Mouse (Mus musculus): Measurements from ENCODE around the gene Uvssa. TPM values are rescaled to one million over a fixed set of nuclear protein-coding genes. Genes with fewer than 3 reads are reported as not detected.

Uvssa gene
- polyA plus RNA-seq, 1 experiment from 2014 or later, result 10.7 TPM

GRCm38 (mm10) chr5:33377176-33377575 is 1.2 kb upstream of the Uvssa start:
- Histone ChIP-seq H3K4me2 (peak overlapping the region; percentile 79), H3K27me3 (no peaks in the 10 kb centered on the region), H3K4me3 (peak overlapping the region; percentile 57), H3K36me3 (peaks cover 45% of the 10 kb centered on the region), H3K27ac (no peak overlapping the region), H3K9me3 (no peaks in the 10 kb centered on the region), H3K4me1 (peaks cover 14% of the 10 kb centered on the region), H3K9ac (no peak overlapping the region)
- ATAC-seq (ENCODE audit: insufficient number of reproducible peaks, insufficient read depth, low FRiP score, low TSS enrichment, low read depth), result no peak
- 56% methylated on average over 6 of the region's 6 CpGs for WGBS

DNA sequence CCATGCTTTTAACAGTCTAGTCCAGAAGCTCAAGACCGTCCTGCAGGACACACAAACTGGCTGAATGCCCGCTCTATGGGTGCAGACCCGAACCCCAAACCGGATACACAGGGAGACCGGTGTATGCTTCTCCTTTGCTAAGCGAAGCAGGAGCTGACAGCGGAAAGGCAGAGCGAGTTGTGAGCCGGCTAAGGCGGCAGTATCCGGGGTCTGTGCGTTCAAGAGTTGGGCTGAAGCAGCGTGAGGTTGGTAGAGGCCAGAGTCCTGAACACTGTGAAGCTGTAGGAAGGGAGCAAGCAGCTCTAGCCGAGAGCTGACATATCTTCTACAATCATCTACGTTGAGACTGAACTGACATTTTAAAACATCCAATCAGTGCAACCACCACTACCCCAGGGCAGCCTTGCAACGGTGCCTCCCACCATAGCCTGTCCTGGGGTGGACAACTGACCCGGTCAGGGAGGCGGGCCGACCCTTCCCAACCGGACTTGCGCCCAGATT is 498 bp upstream of the Uvssa start:
- Histone ChIP-seq H3K27ac (peak overlapping the region; percentile 93), H3K4me2 (peak overlapping the region; percentile 79), H3K4me1 (peaks cover 14% of the 10 kb centered on the region), H3K9me3 (no peaks in the 10 kb centered on the region), H3K27me3 (no peaks in the 10 kb centered on the region), H3K4me3 (peak overlapping the region; percentile 57), H3K36me3 (peaks cover 41% of the 10 kb centered on the region), H3K9ac (peak overlapping the region; percentile 83)
- peak; percentile 38 for ATAC-seq (ENCODE audit: insufficient number of reproducible peaks, insufficient read depth, low FRiP score, low TSS enrichment, low read depth)
- 2% methylated on average over 21 of the region's 21 CpGs for WGBS

DNA sequence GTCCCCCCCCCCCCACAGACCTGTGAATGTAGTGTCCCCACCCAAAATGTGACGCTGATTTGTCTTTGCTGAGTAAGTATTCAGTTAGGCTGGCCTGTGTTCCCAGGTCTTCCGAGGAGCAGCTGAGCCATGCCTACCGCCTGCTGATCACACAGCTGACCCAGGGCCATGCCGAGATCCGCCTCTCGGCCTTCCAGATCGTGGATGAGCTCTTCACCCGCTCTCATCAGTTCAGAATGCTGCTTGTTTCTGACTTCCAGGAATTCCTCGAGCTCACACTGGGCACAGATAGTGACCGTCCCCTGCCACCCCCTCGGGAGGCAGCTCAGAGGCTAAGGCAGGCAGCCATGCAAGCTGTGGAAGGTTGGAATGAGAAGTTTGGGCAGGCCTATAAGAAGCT is 9.2 kb downstream of the Uvssa start:
- no peak for ATAC-seq (ENCODE audit: insufficient number of reproducible peaks, insufficient read depth, low FRiP score, low TSS enrichment, low read depth)
- Histone ChIP-seq H3K36me3 (peaks cover 53% of the 10 kb centered on the region), H3K9ac (no peak overlapping the region)

GRCm38 (mm10) chr5:33393803-33394202 is 15.5 kb downstream of the Uvssa start:
- no peaks in the 10 kb centered on the region for H3K27me3 ChIP-seq
- no peak for ATAC-seq (ENCODE audit: insufficient number of reproducible peaks, insufficient read depth, low FRiP score, low TSS enrichment, low read depth)
- WGBS, result 13% methylated on average over 7 of the region's 7 CpGs
- H3K36me3 ChIP-seq, result peaks cover 44% of the 10 kb centered on the region
- H3K4me2 ChIP-seq, result no peak overlapping the region
- no peak overlapping the region for H3K4me3 ChIP-seq
- no peaks in the 10 kb centered on the region for H3K9me3 ChIP-seq
- no peak overlapping the region for H3K27ac ChIP-seq
- no peaks in the 10 kb centered on the region for H3K4me1 ChIP-seq
- no peak overlapping the region for H3K9ac ChIP-seq

More for the DNA sequence above, 9.2 kb downstream of the Uvssa start:
- 83% methylated on average over 11 of the region's 11 CpGs for WGBS
- H3K27me3 ChIP-seq, result no peaks in the 10 kb centered on the region
- H3K4me2 ChIP-seq, result no peak overlapping the region
- H3K4me3 ChIP-seq, result no peak overlapping the region
- H3K9me3 ChIP-seq, result no peaks in the 10 kb centered on the region
- no peak overlapping the region for H3K27ac ChIP-seq
- no peaks in the 10 kb centered on the region for H3K4me1 ChIP-seq

DNA sequence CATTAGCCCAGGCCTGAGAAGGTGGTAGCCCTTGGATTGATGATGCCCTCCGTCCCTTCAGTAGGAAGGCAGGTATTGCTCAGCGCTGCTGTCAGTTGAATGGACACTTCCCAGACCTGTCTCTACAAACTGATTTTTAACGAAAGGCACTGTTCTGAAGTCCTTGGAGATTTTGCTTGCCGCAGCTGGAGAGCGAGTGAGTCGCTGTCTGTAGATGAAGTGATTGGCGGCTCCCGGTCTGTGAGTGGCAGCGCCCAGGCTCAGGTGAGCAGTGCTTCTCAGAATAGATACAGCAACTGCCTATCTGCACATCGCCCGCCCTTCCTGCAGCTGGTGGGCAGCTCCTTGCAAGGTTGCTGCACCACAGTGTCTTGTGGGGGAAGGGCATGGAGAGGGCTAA is 17.3 kb downstream of the Uvssa start:
- H3K4me2 ChIP-seq, result no peak overlapping the region
- no peak overlapping the region for H3K27ac ChIP-seq
- no peak overlapping the region for H3K9ac ChIP-seq
- H3K4me3 ChIP-seq, result no peak overlapping the region
- no peak for ATAC-seq (ENCODE audit: insufficient number of reproducible peaks, insufficient read depth, low FRiP score, low TSS enrichment, low read depth)
- H3K27me3 ChIP-seq, result no peaks in the 10 kb centered on the region
- 87% methylated on average over 11 of the region's 11 CpGs for WGBS
- H3K9me3 ChIP-seq, result no peaks in the 10 kb centered on the region
- H3K36me3 ChIP-seq, result peaks cover 30% of the 10 kb centered on the region
- no peaks in the 10 kb centered on the region for H3K4me1 ChIP-seq

GRCm38 (mm10) chr5:33396828-33397227 is 18.5 kb downstream of the Uvssa start:
- Histone ChIP-seq H3K4me2 (no peak overlapping the region), H3K4me1 (no peaks in the 10 kb centered on the region), H3K4me3 (no peak overlapping the region), H3K36me3 (peaks cover 20% of the 10 kb centered on the region), H3K27me3 (no peaks in the 10 kb centered on the region), H3K27ac (no peak overlapping the region), H3K9me3 (no peaks in the 10 kb centered on the region), H3K9ac (no peak overlapping the region)
- ATAC-seq (ENCODE audit: insufficient number of reproducible peaks, insufficient read depth, low FRiP score, low TSS enrichment, low read depth), result no peak
- 78% methylated on average over 7 of the region's 7 CpGs for WGBS

DNA sequence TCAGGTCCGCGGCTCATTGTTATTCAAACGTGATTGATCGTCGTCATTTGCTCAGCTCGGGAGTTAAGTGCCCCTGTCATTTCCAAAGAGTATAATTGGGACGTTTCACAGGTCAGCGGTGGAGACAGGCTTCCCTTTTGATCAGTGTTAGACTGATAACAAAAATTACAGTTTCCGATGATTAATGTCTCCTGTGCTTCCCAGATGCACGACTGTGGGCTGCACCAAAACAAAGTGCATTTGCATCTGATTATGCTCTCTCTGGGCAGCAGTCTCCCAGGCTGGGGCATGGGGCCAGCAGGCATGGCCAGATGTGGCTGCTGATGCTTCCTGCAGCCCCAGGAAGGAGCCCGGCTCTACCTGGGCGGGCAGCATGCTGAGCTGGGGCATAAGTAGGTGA is 22.5 kb downstream of the Uvssa start:
- Histone ChIP-seq H3K36me3 (peaks cover 19% of the 10 kb centered on the region), H3K4me2 (no peak overlapping the region), H3K9ac (0 out of 2 replicates have a peak overlapping the region, but pooled peaks have one; percentile 33), H3K4me3 (no peak overlapping the region), H3K9me3 (no peaks in the 10 kb centered on the region), H3K27ac (no peak overlapping the region), H3K27me3 (no peaks in the 10 kb centered on the region), H3K4me1 (no peaks in the 10 kb centered on the region)
- no peak for ATAC-seq (ENCODE audit: insufficient number of reproducible peaks, insufficient read depth, low FRiP score, low TSS enrichment, low read depth)
- WGBS, result 49% methylated on average over 12 of the region's 12 CpGs

DNA sequence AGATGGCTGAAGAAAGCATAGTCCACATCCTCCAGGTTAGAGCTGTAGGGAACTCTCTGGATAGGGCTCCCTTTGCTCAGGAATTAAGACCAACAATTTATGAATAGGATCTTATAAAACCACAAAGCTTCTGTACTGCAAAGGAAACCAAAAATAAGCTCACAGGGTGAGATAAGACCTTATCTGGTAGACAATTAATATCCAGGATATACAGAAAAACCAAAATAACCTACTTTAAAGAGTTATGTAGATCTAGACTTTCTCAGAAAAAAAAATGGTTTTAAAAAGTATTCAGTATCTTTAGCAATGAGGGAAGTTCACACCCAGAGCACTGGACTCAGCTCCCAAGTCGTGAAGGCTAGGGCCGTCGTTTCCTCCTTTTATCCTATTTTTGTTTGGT is 42.0 kb downstream of the Uvssa start:
- Histone ChIP-seq H3K36me3 (peaks cover 12% of the 10 kb centered on the region), H3K4me1 (no peaks in the 10 kb centered on the region), H3K4me2 (no peak overlapping the region), H3K9ac (no peak overlapping the region), H3K4me3 (no peak overlapping the region), H3K9me3 (no peaks in the 10 kb centered on the region), H3K27me3 (peaks cover 12% of the 10 kb centered on the region), H3K27ac (no peak overlapping the region)
- no peak for ATAC-seq (ENCODE audit: insufficient number of reproducible peaks, insufficient read depth, low FRiP score, low TSS enrichment, low read depth)
- 70% methylated on average over 3 of the region's 3 CpGs for WGBS

- Histone ChIP-seq H3K4me2 (no peak overlapping the region), H3K36me3 (no peaks in the 10 kb centered on the region), H3K9ac (no peak overlapping the region), H3K9me3 (no peaks in the 10 kb centered on the region), H3K4me1 (peaks cover 19% of the 10 kb centered on the region), H3K27me3 (peaks cover 82% of the 10 kb centered on the region), H3K27ac (no peak overlapping the region), H3K4me3 (no peak overlapping the region)
- ATAC-seq (ENCODE audit: insufficient number of reproducible peaks, insufficient read depth, low FRiP score, low TSS enrichment, low read depth), result no peak
Observed at GRCm38 (mm10) chr5:33427461-33427860, 49.1 kb downstream of the Uvssa start.

GRCm38 (mm10) chr5:33430106-33430505 is 51.8 kb downstream of the Uvssa start:
- peak overlapping the region; percentile 29 for H3K4me3 ChIP-seq
- H3K4me1 ChIP-seq, result peaks cover 40% of the 10 kb centered on the region
- under 1% methylated on average over 16 of the region's 16 CpGs for WGBS
- ATAC-seq (ENCODE audit: insufficient number of reproducible peaks, insufficient read depth, low FRiP score, low TSS enrichment, low read depth), result no peak
- no peaks in the 10 kb centered on the region for H3K36me3 ChIP-seq
- no peak overlapping the region for H3K9ac ChIP-seq
- H3K9me3 ChIP-seq, result no peaks in the 10 kb centered on the region
- H3K27ac ChIP-seq, result no peak overlapping the region
- peaks cover 99% of the 10 kb centered on the region for H3K27me3 ChIP-seq
- H3K4me2 ChIP-seq, result no peak overlapping the region

DNA sequence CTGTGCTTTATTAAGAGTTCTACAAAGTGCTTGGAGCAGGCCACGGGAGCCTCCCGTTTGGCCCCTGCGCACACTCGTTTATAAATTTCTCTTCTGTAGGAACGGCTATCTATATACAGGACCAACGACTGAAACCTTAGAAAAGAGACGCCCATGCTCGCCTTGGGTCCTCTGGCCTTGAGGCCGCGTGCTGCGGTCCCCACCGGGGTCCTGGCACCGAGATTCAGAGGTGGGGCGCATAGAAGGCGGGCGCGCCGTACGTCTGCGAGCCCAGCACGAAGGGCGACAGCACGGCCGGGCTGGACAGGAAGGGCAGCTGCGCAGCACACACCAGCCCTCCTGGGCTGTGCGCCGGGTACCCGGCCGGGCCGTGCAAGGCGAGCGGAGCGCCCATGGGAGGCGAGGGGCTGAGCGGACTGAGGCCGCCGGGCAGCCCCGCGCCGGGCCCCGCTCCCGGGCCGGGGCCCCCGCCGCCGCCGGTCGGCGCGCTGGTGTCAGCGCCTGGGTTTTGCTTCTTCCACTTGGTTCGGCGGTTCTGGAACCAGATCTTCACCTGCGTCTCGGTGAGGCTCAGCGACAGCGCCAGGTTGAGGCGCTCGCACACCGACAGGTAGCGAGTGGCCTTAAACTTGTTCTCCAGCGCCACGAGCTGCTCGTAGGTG is 52.3 kb downstream of the Uvssa start:
- H3K27ac ChIP-seq, result no peak overlapping the region
- peaks cover 43% of the 10 kb centered on the region for H3K4me1 ChIP-seq
- H3K4me2 ChIP-seq, result peak overlapping the region; percentile 52
- ATAC-seq (ENCODE audit: insufficient number of reproducible peaks, insufficient read depth, low FRiP score, low TSS enrichment, low read depth), result no peak
- no peaks in the 10 kb centered on the region for H3K36me3 ChIP-seq
- WGBS, result 1% methylated on average over 64 of the region's 64 CpGs
- H3K9me3 ChIP-seq, result no peaks in the 10 kb centered on the region
- peak overlapping the region; percentile 29 for H3K4me3 ChIP-seq
- H3K9ac ChIP-seq, result no peak overlapping the region
- H3K27me3 ChIP-seq, result peaks cover 99% of the 10 kb centered on the region

- Histone ChIP-seq H3K4me3 (peak overlapping the region; percentile 29), H3K4me1 (peaks cover 43% of the 10 kb centered on the region), H3K4me2 (peak overlapping the region; percentile 52), H3K36me3 (no peaks in the 10 kb centered on the region), H3K9me3 (no peaks in the 10 kb centered on the region), H3K27ac (no peak overlapping the region), H3K27me3 (peaks cover 100% of the 10 kb centered on the region), H3K9ac (no peak overlapping the region)
- under 1% methylated on average over 66 of the region's 77 CpGs for WGBS
- ATAC-seq (ENCODE audit: insufficient number of reproducible peaks, insufficient read depth, low FRiP score, low TSS enrichment, low read depth), result no peak
Observed at GRCm38 (mm10) chr5:33431173-33432005, 53.0 kb downstream of the Uvssa start.
